Mouse (Mus musculus): ENCODE measurements around the gene Pgpep1. TPM values are rescaled to one million over a fixed set of nuclear protein-coding genes. Genes with fewer than 3 reads are reported as not detected.

Gene Pgpep1
- polyA plus RNA-seq, 1 experiment from 2014 or later: 60.7 TPM

- no peaks in the 10 kb centered on the region for H3K27me3 ChIP-seq
- no peak overlapping the region for H3K9ac ChIP-seq
- H3K4me2 ChIP-seq: no peak overlapping the region
- WGBS: 72% methylated on average over 13 of the region's 13 CpGs
- ATAC-seq (ENCODE audit: insufficient number of reproducible peaks, low FRiP score, low TSS enrichment, low read depth): no peak
- H3K36me3 ChIP-seq: peaks cover 44% of the 10 kb centered on the region
- no peak overlapping the region for H3K27ac ChIP-seq
- H3K4me3 ChIP-seq: no peak overlapping the region
- no peaks in the 10 kb centered on the region for H3K9me3 ChIP-seq
- peaks cover 26% of the 10 kb centered on the region for H3K4me1 ChIP-seq
These were observed 3.9 kb downstream of the Pgpep1 start for GRCm38 (mm10) chr8:70656193-70656790.

- no peaks in the 10 kb centered on the region for H3K9me3 ChIP-seq
- H3K9ac ChIP-seq: no peak overlapping the region
- no peaks in the 10 kb centered on the region for H3K27me3 ChIP-seq
- H3K27ac ChIP-seq: no peak overlapping the region
- peaks cover 23% of the 10 kb centered on the region for H3K4me1 ChIP-seq
- no peak overlapping the region for H3K4me3 ChIP-seq
- WGBS: 43% methylated on average over 2 of the region's 2 CpGs
- H3K36me3 ChIP-seq: peaks cover 52% of the 10 kb centered on the region
- no peak overlapping the region for H3K4me2 ChIP-seq
- ATAC-seq (ENCODE audit: insufficient number of reproducible peaks, low FRiP score, low TSS enrichment, low read depth): no peak
These were observed 4.7 kb downstream of the Pgpep1 start for GRCm38 (mm10) chr8:70655469-70655868.

GRCm38 (mm10) chr8:70654121-70654520 lies 6.1 kb downstream of the Pgpep1 start:
- peaks cover 26% of the 10 kb centered on the region for H3K4me1 ChIP-seq
- H3K4me3 ChIP-seq: no peak overlapping the region
- no peak overlapping the region for H3K4me2 ChIP-seq
- H3K9ac ChIP-seq: no peak overlapping the region
- no peaks in the 10 kb centered on the region for H3K27me3 ChIP-seq
- H3K9me3 ChIP-seq: no peaks in the 10 kb centered on the region
- WGBS: 75% methylated on average over 1 of the region's 1 CpGs
- no peak overlapping the region for H3K27ac ChIP-seq
- ATAC-seq (ENCODE audit: insufficient number of reproducible peaks, low FRiP score, low TSS enrichment, low read depth): no peak
- H3K36me3 ChIP-seq: peaks cover 60% of the 10 kb centered on the region

- Histone ChIP-seq H3K4me3 (no peak overlapping the region), H3K36me3 (peaks cover 60% of the 10 kb centered on the region), H3K4me1 (peaks cover 26% of the 10 kb centered on the region), H3K27me3 (no peaks in the 10 kb centered on the region), H3K4me2 (no peak overlapping the region), H3K9ac (no peak overlapping the region), H3K9me3 (no peaks in the 10 kb centered on the region), H3K27ac (no peak overlapping the region)
- 62% methylated on average over 2 of the region's 2 CpGs for WGBS
- no peak for ATAC-seq (ENCODE audit: insufficient number of reproducible peaks, low FRiP score, low TSS enrichment, low read depth)
These were observed 7.0 kb downstream of the Pgpep1 start for GRCm38 (mm10) chr8:70653226-70653625.

- Histone ChIP-seq H3K27ac (no peak overlapping the region), H3K4me2 (no peak overlapping the region), H3K4me3 (no peak overlapping the region), H3K27me3 (no peaks in the 10 kb centered on the region), H3K9ac (no peak overlapping the region), H3K36me3 (peaks cover 44% of the 10 kb centered on the region), H3K9me3 (no peaks in the 10 kb centered on the region), H3K4me1 (peaks cover 42% of the 10 kb centered on the region)
- no peak for ATAC-seq (ENCODE audit: insufficient number of reproducible peaks, low FRiP score, low TSS enrichment, low read depth)
- WGBS: 92% methylated on average over 17 of the region's 17 CpGs
These were observed 9.8 kb downstream of the Pgpep1 start for GRCm38 (mm10) chr8:70650351-70650750.

- no peak overlapping the region for H3K9ac ChIP-seq
- WGBS: 47% methylated on average over 4 of the region's 4 CpGs
- H3K4me3 ChIP-seq: no peak overlapping the region
- no peaks in the 10 kb centered on the region for H3K27me3 ChIP-seq
- peaks cover 46% of the 10 kb centered on the region for H3K4me1 ChIP-seq
- ATAC-seq (ENCODE audit: insufficient number of reproducible peaks, low FRiP score, low TSS enrichment, low read depth): peak; percentile 37; the same call in 1 of the 2 replicates
- peaks cover 34% of the 10 kb centered on the region for H3K36me3 ChIP-seq
- H3K27ac ChIP-seq: peak overlapping the region; percentile 58
- H3K4me2 ChIP-seq: no peak overlapping the region
- H3K9me3 ChIP-seq: no peaks in the 10 kb centered on the region
These were observed 10.9 kb downstream of the Pgpep1 start for GRCm38 (mm10) chr8:70649324-70649723.

GRCm38 (mm10) chr8:70648921-70649320 lies 11.3 kb downstream of the Pgpep1 start:
- H3K27ac ChIP-seq: no peak overlapping the region
- WGBS: 59% methylated on average over 3 of the region's 3 CpGs
- no peaks in the 10 kb centered on the region for H3K9me3 ChIP-seq
- H3K4me2 ChIP-seq: no peak overlapping the region
- H3K27me3 ChIP-seq: no peaks in the 10 kb centered on the region
- H3K4me1 ChIP-seq: peaks cover 46% of the 10 kb centered on the region
- no peak overlapping the region for H3K4me3 ChIP-seq
- no peak overlapping the region for H3K9ac ChIP-seq
- H3K36me3 ChIP-seq: peaks cover 34% of the 10 kb centered on the region
- ATAC-seq (ENCODE audit: insufficient number of reproducible peaks, low FRiP score, low TSS enrichment, low read depth): no peak

- Histone ChIP-seq H3K4me3 (no peak overlapping the region), H3K9me3 (no peaks in the 10 kb centered on the region), H3K36me3 (peaks cover 31% of the 10 kb centered on the region), H3K4me2 (no peak overlapping the region), H3K4me1 (peaks cover 46% of the 10 kb centered on the region), H3K27ac (no peak overlapping the region), H3K9ac (no peak overlapping the region), H3K27me3 (no peaks in the 10 kb centered on the region)
- no peak for ATAC-seq (ENCODE audit: insufficient number of reproducible peaks, low FRiP score, low TSS enrichment, low read depth)
- 33% methylated on average over 1 of the region's 1 CpGs for WGBS
These were observed 12.1 kb downstream of the Pgpep1 start for GRCm38 (mm10) chr8:70648164-70648442.

GRCm38 (mm10) chr8:70647343-70648163 lies 12.6 kb downstream of the Pgpep1 start:
- 46% methylated on average over 8 of the region's 8 CpGs for WGBS
- Histone ChIP-seq H3K36me3 (peaks cover 29% of the 10 kb centered on the region), H3K9ac (no peak overlapping the region), H3K27ac (peak overlapping the region; percentile 54), H3K9me3 (no peaks in the 10 kb centered on the region), H3K4me2 (no peak overlapping the region), H3K4me3 (no peak overlapping the region), H3K4me1 (peaks cover 46% of the 10 kb centered on the region), H3K27me3 (no peaks in the 10 kb centered on the region)
- no peak for ATAC-seq (ENCODE audit: insufficient number of reproducible peaks, low FRiP score, low TSS enrichment, low read depth)

- no peak overlapping the region for H3K4me3 ChIP-seq
- no peak overlapping the region for H3K9ac ChIP-seq
- peaks cover 21% of the 10 kb centered on the region for H3K36me3 ChIP-seq
- no peaks in the 10 kb centered on the region for H3K27me3 ChIP-seq
- H3K4me1 ChIP-seq: peaks cover 46% of the 10 kb centered on the region
- ATAC-seq (ENCODE audit: insufficient number of reproducible peaks, low FRiP score, low TSS enrichment, low read depth): no peak
- H3K4me2 ChIP-seq: no peak overlapping the region
- H3K9me3 ChIP-seq: no peaks in the 10 kb centered on the region
- H3K27ac ChIP-seq: no peak overlapping the region
These were observed 13.4 kb downstream of the Pgpep1 start for GRCm38 (mm10) chr8:70646775-70647174.

GRCm38 (mm10) chr8:70646369-70646768 lies 13.8 kb downstream of the Pgpep1 start:
- H3K9ac ChIP-seq: no peak overlapping the region
- no peak overlapping the region for H3K27ac ChIP-seq
- no peaks in the 10 kb centered on the region for H3K27me3 ChIP-seq
- no peak overlapping the region for H3K4me3 ChIP-seq
- H3K4me2 ChIP-seq: no peak overlapping the region
- peaks cover 46% of the 10 kb centered on the region for H3K4me1 ChIP-seq
- 65% methylated on average over 6 of the region's 6 CpGs for WGBS
- H3K9me3 ChIP-seq: no peaks in the 10 kb centered on the region
- ATAC-seq (ENCODE audit: insufficient number of reproducible peaks, low FRiP score, low TSS enrichment, low read depth): no peak
- H3K36me3 ChIP-seq: peaks cover 17% of the 10 kb centered on the region

GRCm38 (mm10) chr8:70645501-70646224 lies 14.5 kb downstream of the Pgpep1 start:
- H3K27me3 ChIP-seq: no peaks in the 10 kb centered on the region
- H3K4me2 ChIP-seq: no peak overlapping the region
- no peaks in the 10 kb centered on the region for H3K9me3 ChIP-seq
- no peak overlapping the region for H3K4me3 ChIP-seq
- no peak overlapping the region for H3K27ac ChIP-seq
- H3K4me1 ChIP-seq: peaks cover 46% of the 10 kb centered on the region
- peaks cover 10% of the 10 kb centered on the region for H3K36me3 ChIP-seq
- ATAC-seq (ENCODE audit: insufficient number of reproducible peaks, low FRiP score, low TSS enrichment, low read depth): no peak
- WGBS: 51% methylated on average over 17 of the region's 17 CpGs
- no peak overlapping the region for H3K9ac ChIP-seq
